In genomic region chr5:123285174-123285573, GRCm38 (mm10) we compare ENCODE assay signal across 8 mouse cellular contexts. TPM values are rescaled to one million over a fixed set of nuclear protein-coding genes. Genes with fewer than 3 reads are reported as not detected.
DNase-seq lines count a peak whose midpoint lies in the region; ATAC-seq and TF ChIP-seq lines count a peak whose summit lies in the region.

No protein-coding gene starts in this region.

- no peak for ATAC-seq in midbrain, postnatal 0 days (ENCODE audit: low FRiP score)

- H3K4me1 ChIP-seq in midbrain, postnatal 0 days (ENCODE audit: insufficient read depth, low read length) = no peaks in the 10 kb centered on the region

- H3K36me3 ChIP-seq in midbrain, postnatal 0 days (ENCODE audit: insufficient read depth, low read length) = no peaks in the 10 kb centered on the region

- peak; percentile 42 for DNase-seq in gastrocnemius, adult 2 months
- DNase-seq in gastrocnemius, adult 8-10 months (ENCODE audit: low spot score in 2 of 2) = no peak
- peak; percentile 12 for DNase-seq in ovary, postnatal 10 days (ENCODE audit: low spot score)
- no peak for DNase-seq in ovary, adult 18-20 months (ENCODE audit: low spot score)
- DNase-seq in adipocyte (ENCODE audit: low spot score) = peak; percentile 30
- DNase-seq in kidney, postnatal 14 days = peak; percentile 70
- DNase-seq in midbrain, postnatal 0 days (ENCODE audit: low spot score) = peak; percentile 72
- no peak for DNase-seq in T-cell, adult 2 months (ENCODE audit: low spot score)

- no peak overlapping the region for H3K4me2 ChIP-seq in midbrain, postnatal 0 days (ENCODE audit: low read depth, low read length, poor library complexity, severe bottlenecking)

- no peaks in the 10 kb centered on the region for H3K27me3 ChIP-seq in midbrain, postnatal 0 days (ENCODE audit: insufficient read depth, low read length)

- H3K27ac ChIP-seq in gastrocnemius, adult 2 months = no peak overlapping the region
- 0 out of 2 replicates have a peak overlapping the region, but pooled peaks have one; percentile 3 for H3K27ac ChIP-seq in midbrain, postnatal 0 days (ENCODE audit: low read depth, low read length)

- TF ChIP-seq CTCF in gastrocnemius, adult 2 months (IDR thresholded peaks at IDR 0.05) = peak; percentile 76
- TF ChIP-seq CTCF in midbrain, postnatal 0 days (IDR thresholded peaks at IDR 0.05) = peak; percentile 80

- intact Hi-C loops in gastrocnemius, adult 2 months (cut with DNase I) = loop anchor here (5.0 kb wide), 1 partner anchor 92 kb away; no protein-coding TSS in a partner anchor

- no peak overlapping the region for H3K9ac ChIP-seq in midbrain, postnatal 0 days (replicated peaks; ENCODE audit: low read length, poor library complexity, severe bottlenecking)

- H3K9me3 ChIP-seq in midbrain, postnatal 0 days (ENCODE audit: low read length) = no peaks in the 10 kb centered on the region

- WGBS in midbrain, postnatal 0 days = 37% methylated on average over 8 of the region's 8 CpGs

- H3K4me3 ChIP-seq in gastrocnemius, adult 2 months = no peak overlapping the region
- H3K4me3 ChIP-seq in midbrain, postnatal 0 days (ENCODE audit: low read depth, low read length) = no peak overlapping the region

RNA-seq across cellular contexts. Expression of gene Wdr66, which starts 33.3 kb away (rescaled TPM):
- total RNA-seq in gastrocnemius, adult 2 months (2021) = 1 to 10 TPM in 1 of 2 experiments, under 1 TPM in 1; 0.56 to 1.5 TPM
- total RNA-seq in gastrocnemius, adult 8-10 months (2022) = 1 to 10 TPM in 3 of 4 experiments, under 1 TPM in 1; 0.76 to 1.8 (median 1.2) TPM
- 2.2 and 3.3 TPM in 2 replicates for total RNA-seq in midbrain, postnatal 0 days (2014; rRNA removed)
- polyA plus RNA-seq in midbrain, postnatal 0 days (2015; fragmentation: Nextera tagmentation; extraction: Ambion mirVana) = 1.4 and 2.0 TPM in 2 replicates

RNA-seq across cellular contexts. Expression of gene Bcl7a, which starts 58.5 kb away (rescaled TPM):
- total RNA-seq in gastrocnemius, adult 2 months (2021) = 10 to 100 TPM in 1 of 2 experiments, 1 to 10 TPM in 1; 4.9 to 10.7 TPM
- 1 to 10 TPM; 7.3 to 9.6 (median 7.9) TPM for total RNA-seq in gastrocnemius, adult 8-10 months (2022)
- 33.5 and 40.7 TPM in 2 replicates for total RNA-seq in midbrain, postnatal 0 days (2014; rRNA removed)
- polyA plus RNA-seq in midbrain, postnatal 0 days (2015; fragmentation: Nextera tagmentation; extraction: Ambion mirVana) = 21.4 and 21.6 TPM in 2 replicates

Comparison
In these comparisons a context has a peak if more than half of its experiments do, and no peak if none do; other contexts are left out.
1. DNase-seq: peak in gastrocnemius, adult 2 months (single experiment), ovary, postnatal 10 days (single experiment), adipocyte (single experiment), kidney, postnatal 14 days (single experiment) and midbrain, postnatal 0 days (single experiment); none in gastrocnemius, adult 8-10 months (0 of 2), ovary, adult 18-20 months (single experiment) and T-cell, adult 2 months (single experiment).